Comparison of ENCODE assay signal across 16 mouse cellular contexts in genomic region chr5:116571936-116572335, GRCm38 (mm10). TPM values are rescaled to one million over a fixed set of nuclear protein-coding genes. Genes with fewer than 3 reads are reported as not detected.
DNase-seq lines count a peak whose midpoint lies in the region; ATAC-seq and TF ChIP-seq lines count a peak whose summit lies in the region.
"Had no signal": no experiment of that assay in that cellular context is flagged by ENCODE, and none has a peak within 500 bp of the region (broad histone marks: within the 10 kb centered on the region; RNA-seq: fewer than 3 reads in every experiment).

No protein-coding gene starts in this region.

- no peaks in the 10 kb centered on the region; the same call in 1 of the 2 replicates for H3K36me3 ChIP-seq in forebrain, embryonic 10.5 days (replicated peaks)
- H3K36me3 ChIP-seq in forebrain, postnatal 0 days (ENCODE audit: insufficient read depth): no peaks in the 10 kb centered on the region
- H3K36me3 ChIP-seq in forebrain, embryonic 14.5 days (ENCODE audit: control insufficient read depth, insufficient read depth, low read length): no peaks in the 10 kb centered on the region
- no peaks in the 10 kb centered on the region for H3K36me3 ChIP-seq in midbrain, embryonic 14.5 days (ENCODE audit: control insufficient read depth, insufficient read depth, low read length)
- no peaks in the 10 kb centered on the region for H3K36me3 ChIP-seq in thymus, adult 2 months (ENCODE audit: control insufficient read depth, insufficient read depth, low read length)
- no peaks in the 10 kb centered on the region for H3K36me3 ChIP-seq in stomach, postnatal 0 days (ENCODE audit: control insufficient read depth, insufficient read depth, low read length)
- H3K36me3 ChIP-seq in liver, embryonic 12.5 days: no peaks in the 10 kb centered on the region

- no peak overlapping the region for H3K4me2 ChIP-seq in forebrain, postnatal 0 days (ENCODE audit: low read depth)
- peak overlapping the region; percentile 28; the same call in 1 of the 2 replicates for H3K4me2 ChIP-seq in forebrain, embryonic 14.5 days (ENCODE audit: low read length)
- H3K4me2 ChIP-seq in midbrain, embryonic 14.5 days (ENCODE audit: low read length): peak overlapping the region; percentile 31; the same call in 1 of the 2 replicates
- no peak overlapping the region for H3K4me2 ChIP-seq in stomach, postnatal 0 days (replicated peaks; ENCODE audit: low read depth)
- no peak overlapping the region for H3K4me2 ChIP-seq in liver, embryonic 12.5 days

- peak overlapping the region; percentile 28; the same call in 1 of the 2 replicates for H3K4me3 ChIP-seq in forebrain, embryonic 10.5 days
- no peak overlapping the region for H3K4me3 ChIP-seq in forebrain, postnatal 0 days (ENCODE audit: low read depth, low read length)
- H3K4me3 ChIP-seq in cerebellum, adult 2 months (replicated peaks; ENCODE audit: insufficient read depth, low read depth, low read length): no peak overlapping the region
- H3K4me3 ChIP-seq in forebrain, embryonic 14.5 days (ENCODE audit: low read depth, low read length): no peak overlapping the region
- H3K4me3 ChIP-seq in midbrain, embryonic 14.5 days (replicated peaks; ENCODE audit: low read depth, low read length): no peak overlapping the region
- H3K4me3 ChIP-seq in thymus, adult 2 months (ENCODE audit: control insufficient read depth, insufficient read depth, low read length): no peak overlapping the region
- no peak overlapping the region for H3K4me3 ChIP-seq in stomach, postnatal 0 days (ENCODE audit: low read depth, low read length)
- H3K4me3 ChIP-seq in liver, embryonic 12.5 days: no peak overlapping the region
- H3K4me3 ChIP-seq: myocyte had no signal

- TF ChIP-seq EP300 in stomach, postnatal 0 days (optimal IDR thresholded peaks at IDR 0.05): no peak

- peak overlapping the region; percentile 83 for H3K27ac ChIP-seq in forebrain, embryonic 10.5 days
- no peak overlapping the region for H3K27ac ChIP-seq in forebrain, postnatal 0 days (ENCODE audit: low read depth, low read length)
- H3K27ac ChIP-seq in cerebellum, adult 2 months (ENCODE audit: insufficient read depth, low read length): peak overlapping the region; percentile 77
- peak overlapping the region; percentile 56; the same call in 1 of the 2 replicates for H3K27ac ChIP-seq in forebrain, embryonic 14.5 days (ENCODE audit: low read depth, low read length)
- H3K27ac ChIP-seq in midbrain, embryonic 14.5 days (replicated peaks; ENCODE audit: low read depth, low read length): peak overlapping the region; percentile 57; the same call in 1 of the 2 replicates
- no peak overlapping the region for H3K27ac ChIP-seq in thymus, adult 2 months (ENCODE audit: control insufficient read depth, insufficient read depth, low read length)
- H3K27ac ChIP-seq in stomach, postnatal 0 days (replicated peaks): no peak overlapping the region
- H3K27ac ChIP-seq in liver, embryonic 12.5 days: no peak overlapping the region
- H3K27ac ChIP-seq: liver, embryonic 14.5 days had no signal

- no peak for DNase-seq in forebrain, embryonic 10.5 days (ENCODE audit: extremely low spot score, low spot score)
- no peak for DNase-seq in forebrain, postnatal 0 days
- DNase-seq in cerebellum, adult 2 months: peak; percentile 72 to 89
- DNase-seq in forebrain, embryonic 14.5 days (ENCODE audit: low spot score): no peak
- DNase-seq in midbrain, embryonic 14.5 days: no peak
- DNase-seq in thymus, adult 2 months: no peak
- DNase-seq in stomach, postnatal 0 days (ENCODE audit: low spot score): no peak
- DNase-seq: adrenal gland, adult 8-10 months; heart, adult 18-20 months; heart, postnatal 4 days; kidney, adult 2 months; lung, postnatal 4 days; right cerebral cortex, adult 18-20 months had no signal

- WGBS in forebrain, embryonic 10.5 days: 25% methylated on average over 3 of the region's 5 CpGs
- 15% methylated on average over 4 of the region's 5 CpGs for WGBS in forebrain, postnatal 0 days
- WGBS in cerebellum, adult 2 months: under 1% methylated on average over 5 of the region's 5 CpGs
- 47% methylated on average over 2 of the region's 5 CpGs for WGBS in forebrain, embryonic 14.5 days
- WGBS in midbrain, embryonic 14.5 days: 38% methylated on average over 1 of the region's 5 CpGs
- WGBS in thymus, adult 2 months: 29% methylated on average over 5 of the region's 5 CpGs
- WGBS in stomach, postnatal 0 days: 22% methylated on average over 3 of the region's 5 CpGs
- 52% methylated on average over 1 of the region's 5 CpGs for WGBS in liver, embryonic 12.5 days (ENCODE audit: insufficient replicate concordance)

- no peaks in the 10 kb centered on the region for H3K9me3 ChIP-seq in forebrain, embryonic 10.5 days
- no peaks in the 10 kb centered on the region for H3K9me3 ChIP-seq in forebrain, postnatal 0 days (ENCODE audit: low read length)
- no peaks in the 10 kb centered on the region for H3K9me3 ChIP-seq in forebrain, embryonic 14.5 days (replicated peaks; ENCODE audit: control insufficient read depth, low read length)
- no peaks in the 10 kb centered on the region for H3K9me3 ChIP-seq in midbrain, embryonic 14.5 days (ENCODE audit: control insufficient read depth, low read length)
- H3K9me3 ChIP-seq in stomach, postnatal 0 days (ENCODE audit: control insufficient read depth, low read length): no peaks in the 10 kb centered on the region
- H3K9me3 ChIP-seq in liver, embryonic 12.5 days (replicated peaks): no peaks in the 10 kb centered on the region

- no peak for TF ChIP-seq POLR2A in cerebellum, adult 2 months (IDR thresholded peaks at IDR 0.05; ENCODE audit: borderline replicate concordance, insufficient read depth, low read length)
- TF ChIP-seq POLR2A in thymus, adult 2 months (IDR thresholded peaks at IDR 0.05; ENCODE audit: control insufficient read depth, extremely low read depth, insufficient read depth, low read length, poor library complexity): no peak

- no peaks in the 10 kb centered on the region for H3K27me3 ChIP-seq in forebrain, embryonic 10.5 days (ENCODE audit: poor library complexity, severe bottlenecking)
- no peaks in the 10 kb centered on the region for H3K27me3 ChIP-seq in forebrain, postnatal 0 days (ENCODE audit: insufficient read depth, low read length)
- H3K27me3 ChIP-seq in cerebellum, adult 2 months (ENCODE audit: control insufficient read depth, insufficient read depth, low read length): no peaks in the 10 kb centered on the region
- H3K27me3 ChIP-seq in forebrain, embryonic 14.5 days (replicated peaks; ENCODE audit: control insufficient read depth, insufficient read depth, low read length): no peaks in the 10 kb centered on the region
- H3K27me3 ChIP-seq in midbrain, embryonic 14.5 days (ENCODE audit: control insufficient read depth, insufficient read depth, low read length): no peaks in the 10 kb centered on the region
- no peaks in the 10 kb centered on the region for H3K27me3 ChIP-seq in thymus, adult 2 months (ENCODE audit: control insufficient read depth, insufficient read depth, low read length)
- H3K27me3 ChIP-seq in stomach, postnatal 0 days (ENCODE audit: control insufficient read depth, insufficient read depth, low read length): no peaks in the 10 kb centered on the region
- no peaks in the 10 kb centered on the region for H3K27me3 ChIP-seq in liver, embryonic 12.5 days (replicated peaks)

- H3K4me1 ChIP-seq in forebrain, embryonic 10.5 days: peaks cover 64% of the 10 kb centered on the region
- H3K4me1 ChIP-seq in forebrain, postnatal 0 days (ENCODE audit: insufficient read depth): 0 out of 2 replicates have a peak, but pooled peaks cover 4% of the 10 kb centered on the region
- peaks cover 53% of the 10 kb centered on the region for H3K4me1 ChIP-seq in cerebellum, adult 2 months (ENCODE audit: control insufficient read depth, insufficient read depth, low read length)
- peaks cover 36% of the 10 kb centered on the region for H3K4me1 ChIP-seq in forebrain, embryonic 14.5 days (ENCODE audit: control insufficient read depth, insufficient read depth, low read length)
- peaks cover 50% of the 10 kb centered on the region for H3K4me1 ChIP-seq in midbrain, embryonic 14.5 days (ENCODE audit: control insufficient read depth, insufficient read depth, low read length)
- no peaks in the 10 kb centered on the region for H3K4me1 ChIP-seq in thymus, adult 2 months (replicated peaks; ENCODE audit: control insufficient read depth, insufficient read depth, low read length)
- H3K4me1 ChIP-seq in stomach, postnatal 0 days (replicated peaks; ENCODE audit: control insufficient read depth, insufficient read depth): no peaks in the 10 kb centered on the region
- H3K4me1 ChIP-seq in liver, embryonic 12.5 days: no peaks in the 10 kb centered on the region

- no peak for ATAC-seq in forebrain, postnatal 0 days
- ATAC-seq in forebrain, embryonic 14.5 days: no peak
- ATAC-seq in midbrain, embryonic 14.5 days (ENCODE audit: low FRiP score, low TSS enrichment): no peak
- ATAC-seq in stomach, postnatal 0 days (ENCODE audit: low FRiP score, low TSS enrichment): no peak
- no peak for ATAC-seq in liver, embryonic 12.5 days

- TF ChIP-seq CTCF in forebrain, postnatal 0 days (IDR thresholded peaks at IDR 0.05; ENCODE audit: low read depth): no peak
- no peak for TF ChIP-seq CTCF in cerebellum, adult 2 months (IDR thresholded peaks at IDR 0.05; ENCODE audit: borderline replicate concordance, insufficient read depth, low read depth, low read length)
- TF ChIP-seq CTCF in thymus, adult 2 months (IDR thresholded peaks at IDR 0.05; ENCODE audit: borderline replicate concordance, control insufficient read depth, extremely low read depth, insufficient read depth, low read length, poor library complexity): no peak
- no peak for TF ChIP-seq CTCF in stomach, postnatal 0 days (IDR thresholded peaks at IDR 0.05; ENCODE audit: low read depth)

- no peak overlapping the region for H3K9ac ChIP-seq in forebrain, postnatal 0 days
- no peak overlapping the region for H3K9ac ChIP-seq in forebrain, embryonic 14.5 days (ENCODE audit: low read length)
- no peak overlapping the region for H3K9ac ChIP-seq in midbrain, embryonic 14.5 days (replicated peaks; ENCODE audit: low read length)
- no peak overlapping the region for H3K9ac ChIP-seq in stomach, postnatal 0 days (ENCODE audit: low read length)
- H3K9ac ChIP-seq in liver, embryonic 12.5 days: no peak overlapping the region
- H3K9ac ChIP-seq: liver, embryonic 14.5 days had no signal

RNA-seq across cellular contexts. Expression of gene Srrm4, which starts 19.7 kb away (rescaled TPM):
- polyA plus RNA-seq in forebrain, embryonic 10.5 days (2016; fragmentation: Nextera tagmentation; extraction: Ambion mirVana): 4.9 and 6.4 TPM in 2 replicates
- 7.2 and 12.7 TPM in 2 replicates for total RNA-seq in forebrain, postnatal 0 days (2014; rRNA removed)
- polyA plus RNA-seq in forebrain, postnatal 0 days (2015; fragmentation: Nextera tagmentation; extraction: Ambion mirVana): 10.8 and 16.4 TPM in 2 replicates
- 29.6 and 30.0 TPM in 2 replicates for polyA plus RNA-seq in cerebellum, adult 2 months (2012; rRNA removed)
- 20.0 and 28.8 TPM in 2 replicates for polyA plus RNA-seq in forebrain, embryonic 14.5 days (2014; fragmentation: Nextera tagmentation; extraction: Ambion mirVana)
- 21.5 and 22.6 TPM in 2 replicates for polyA plus RNA-seq in midbrain, embryonic 14.5 days (2014; fragmentation: Nextera tagmentation; extraction: Ambion mirVana)
- polyA plus RNA-seq in thymus, adult 2 months (2012; rRNA removed): 0.04 and 0.67 TPM in 2 replicates
- polyA plus RNA-seq in stomach, postnatal 0 days (2015; fragmentation: Nextera tagmentation; extraction: Ambion mirVana): 0.45 and 0.48 TPM in 2 replicates
- polyA plus RNA-seq in liver, embryonic 12.5 days (2016; fragmentation: Nextera tagmentation; extraction: Ambion mirVana): 0.07 and 0.20 TPM in 2 replicates

Comparison
In these comparisons a context has a peak if more than half of its experiments do, and no peak if none do; other contexts are left out.
1. H3K27ac ChIP-seq: peak in forebrain, embryonic 10.5 days (single experiment), cerebellum, adult 2 months (single experiment), forebrain, embryonic 14.5 days (single experiment) and midbrain, embryonic 14.5 days (single experiment); none in forebrain, postnatal 0 days (single experiment), thymus, adult 2 months (single experiment), stomach, postnatal 0 days (single experiment) and liver, embryonic 12.5 days (single experiment).
2. H3K4me2 ChIP-seq: peak in forebrain, embryonic 14.5 days (single experiment) and midbrain, embryonic 14.5 days (single experiment); none in forebrain, postnatal 0 days (single experiment), stomach, postnatal 0 days (single experiment) and liver, embryonic 12.5 days (single experiment).
3. DNase-seq: peak in cerebellum, adult 2 months (2 of 2); none in forebrain, embryonic 10.5 days (single experiment), forebrain, postnatal 0 days (single experiment), forebrain, embryonic 14.5 days (single experiment), midbrain, embryonic 14.5 days (single experiment), thymus, adult 2 months (single experiment) and stomach, postnatal 0 days (single experiment).